Mouse (Mus musculus) neural tube, embryonic 10.5 days (tissue): ENCODE results near the gene Phxr2.
"Not testable (repeated sequence)": the region's sequence is repeated elsewhere in the genome, so short reads cannot be mapped to it uniquely, and the experiment has no call there.

Experiments used
- DNase-seq: peaks from one replicate; pipeline ENCODE4 v3.0.0-alpha.2; 2017; ENCODE audit warnings: low spot score; ENCODE audit errors: extremely low spot score

Phxr2 gene

DNA sequence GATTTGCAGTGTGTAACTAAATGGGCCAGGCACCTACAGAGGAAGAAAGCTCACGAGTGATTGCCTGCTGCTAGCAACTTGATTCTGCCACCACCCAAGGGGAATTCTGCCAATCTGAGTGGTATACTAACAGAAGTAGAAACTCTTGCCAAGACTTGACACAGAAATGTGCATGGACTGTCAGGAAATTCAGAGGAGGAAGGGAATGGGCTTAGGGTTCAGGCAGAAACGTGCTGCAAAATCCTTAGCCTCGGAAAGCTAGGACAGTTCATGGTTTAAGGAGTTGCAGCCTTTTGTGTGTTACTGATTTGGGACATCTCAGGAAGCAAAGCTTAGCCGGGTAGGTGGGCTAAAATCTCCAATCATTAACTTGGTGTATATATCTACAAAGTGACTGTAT is at the start of gene Phxr2:
Gene Phxr2 (minus strand): TSS at position 101 of the 400 bp plus-strand sequence.
- no peak for DNase-seq

DNA sequence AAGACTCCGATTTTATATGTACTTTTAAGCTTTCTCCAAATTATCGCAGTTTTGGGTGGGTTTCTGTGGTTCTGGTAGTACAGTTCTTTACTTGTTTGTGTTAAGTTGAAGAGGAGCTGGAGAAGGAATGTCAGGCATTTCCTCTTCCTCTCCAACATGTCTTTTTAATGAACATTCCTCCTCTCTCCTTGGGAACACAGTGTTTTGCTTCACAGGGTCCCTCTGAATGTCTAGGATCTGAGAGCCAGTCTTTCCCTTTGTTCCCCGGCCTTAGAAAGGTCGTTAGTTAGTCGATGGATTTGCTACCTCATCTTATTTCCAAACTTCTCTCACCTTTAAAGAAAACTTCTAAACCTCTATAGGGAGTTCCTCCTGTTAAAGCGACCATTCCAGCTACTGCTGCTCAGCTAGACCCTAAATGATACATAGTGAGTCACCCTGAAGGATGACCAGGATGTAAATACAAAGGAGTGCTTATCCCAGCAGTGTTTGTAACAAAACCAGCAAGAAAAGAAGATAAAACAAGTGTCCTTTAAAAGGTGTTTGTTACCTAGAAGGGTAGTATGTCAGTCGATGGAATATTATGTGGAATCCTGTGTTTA is 46.9 kb upstream of the Phxr2 start:
- DNase-seq: no peak

DNA sequence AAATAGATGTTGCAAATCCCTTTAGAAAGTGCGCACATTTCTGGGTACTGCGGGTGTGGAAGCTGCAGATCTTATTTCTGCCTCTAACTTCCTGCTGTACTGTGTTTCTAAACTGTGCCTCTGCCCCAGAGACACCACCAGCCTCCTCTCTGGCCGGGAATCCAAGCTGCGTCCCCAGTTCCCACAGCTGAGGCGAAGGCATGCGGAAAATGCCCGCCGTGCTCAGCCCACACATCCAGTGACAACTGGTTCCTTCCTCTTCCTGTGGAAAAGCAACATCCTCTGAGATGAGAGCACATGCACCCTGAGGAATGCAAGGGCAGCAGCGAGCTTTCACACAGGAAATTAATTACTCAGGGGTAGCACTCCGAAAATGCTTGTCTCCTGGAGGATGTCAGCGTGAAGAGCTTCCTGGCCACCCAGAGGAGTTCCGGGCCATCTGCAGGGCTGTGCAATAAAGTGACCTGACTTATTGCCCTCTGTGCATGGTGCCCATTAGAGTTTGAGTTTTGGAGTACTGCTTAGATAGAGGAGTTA is 45.9 kb upstream of the Phxr2 start:
- DNase-seq: peak; percentile 70

DNA sequence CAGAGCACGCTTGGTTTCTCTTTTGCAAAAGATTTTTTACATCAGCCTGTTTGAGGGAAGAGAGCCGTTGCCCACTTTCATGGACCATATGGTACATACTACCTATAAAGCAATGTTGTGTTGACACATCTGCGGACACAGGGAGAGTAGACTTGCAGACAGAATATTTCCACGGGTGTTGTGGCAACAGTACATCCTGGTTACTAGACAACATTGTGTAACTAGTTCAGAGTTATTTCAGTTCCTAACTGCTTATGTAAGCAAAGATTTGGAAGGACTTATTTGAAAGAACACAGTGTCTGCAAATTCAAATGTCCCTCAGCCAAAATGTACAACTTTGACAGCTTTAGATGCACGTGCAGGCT is 43.6 kb upstream of the Phxr2 start:
- DNase-seq: no peak

GRCm38 (mm10) chr10:99168840-99169764 is 43.0 kb upstream of the Phxr2 start:
- no peak for DNase-seq

GRCm38 (mm10) chr10:99168404-99168803 is 42.3 kb upstream of the Phxr2 start:
- no peak for DNase-seq

DNA sequence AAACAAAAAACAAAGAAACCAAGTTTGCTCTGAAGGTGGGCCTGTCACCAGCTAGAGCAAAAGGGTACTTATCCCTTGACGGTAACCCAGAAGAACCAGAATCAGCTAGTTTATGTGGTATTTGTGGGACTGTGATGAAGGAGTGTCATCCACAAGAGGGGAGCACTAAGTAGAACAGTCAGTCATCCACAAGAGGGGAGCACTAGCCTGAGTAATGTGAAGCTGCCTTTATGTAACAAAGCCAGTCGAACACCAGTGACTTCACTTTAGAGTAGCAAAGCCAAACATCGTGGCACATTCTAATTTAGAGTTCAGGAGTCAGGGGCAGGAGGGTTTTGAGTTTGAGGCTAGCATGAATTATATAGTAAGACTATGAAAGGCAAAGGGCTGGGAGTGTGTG is 40.3 kb upstream of the Phxr2 start:
- no peak for DNase-seq

DNA sequence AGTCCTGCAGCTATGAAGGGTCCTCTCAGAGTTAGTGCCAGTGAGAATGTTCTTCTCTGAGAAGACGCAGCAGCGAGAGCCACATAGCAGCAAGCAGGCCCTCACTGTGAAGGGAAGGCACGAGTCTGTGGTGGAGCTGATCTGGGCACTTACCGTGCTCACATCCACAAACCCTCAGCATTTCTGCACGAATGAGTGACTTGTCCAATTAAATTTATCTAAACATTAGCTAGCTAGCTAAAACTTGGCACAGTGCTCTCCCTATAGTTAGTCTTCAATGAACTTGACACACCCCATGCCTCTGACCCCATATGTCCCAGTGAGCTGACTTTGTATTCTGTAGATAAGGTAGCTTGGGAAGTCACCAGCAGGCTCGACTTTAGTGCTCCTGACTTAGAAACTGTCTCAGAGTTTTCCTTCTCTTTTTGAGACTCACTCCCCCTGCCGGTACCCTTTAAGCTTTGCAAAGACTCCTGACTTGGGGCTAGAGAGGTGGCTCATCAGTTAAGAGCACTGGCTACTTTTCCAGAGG is 39.7 kb upstream of the Phxr2 start:
- no peak for DNase-seq

DNA sequence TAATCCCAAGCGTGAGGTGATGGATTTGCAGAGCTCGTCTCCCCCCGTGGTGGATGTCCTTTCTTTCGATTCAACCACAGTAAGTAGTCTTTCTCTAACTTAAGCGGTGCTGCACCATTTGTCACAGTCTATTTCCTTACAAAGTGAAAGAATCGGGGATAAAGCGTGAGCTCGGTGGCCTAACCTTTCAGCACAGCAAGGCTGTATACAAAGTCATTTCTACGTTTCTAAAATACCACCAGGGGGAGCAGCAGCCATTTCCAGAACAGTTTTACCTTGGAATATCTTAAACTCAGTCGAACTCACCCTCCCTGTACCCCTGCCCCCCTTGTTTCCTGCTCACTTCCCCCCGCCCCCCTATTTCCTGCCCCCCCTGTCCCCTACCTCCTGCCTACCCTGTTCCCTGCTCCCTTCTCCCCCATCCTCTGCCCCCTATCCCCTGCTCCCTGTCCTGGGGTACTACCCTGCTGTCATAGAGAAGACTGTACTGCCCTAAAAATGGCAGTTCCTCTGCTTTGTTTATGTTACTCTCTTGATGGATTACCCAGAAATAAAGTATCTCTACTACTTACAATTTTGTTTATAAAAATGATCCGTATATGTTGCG is 38.8 kb upstream of the Phxr2 start:
- DNase-seq: no peak

- no peak for DNase-seq
Measured at GRCm38 (mm10) chr10:99163002-99163401, 36.9 kb upstream of the Phxr2 start.

DNA sequence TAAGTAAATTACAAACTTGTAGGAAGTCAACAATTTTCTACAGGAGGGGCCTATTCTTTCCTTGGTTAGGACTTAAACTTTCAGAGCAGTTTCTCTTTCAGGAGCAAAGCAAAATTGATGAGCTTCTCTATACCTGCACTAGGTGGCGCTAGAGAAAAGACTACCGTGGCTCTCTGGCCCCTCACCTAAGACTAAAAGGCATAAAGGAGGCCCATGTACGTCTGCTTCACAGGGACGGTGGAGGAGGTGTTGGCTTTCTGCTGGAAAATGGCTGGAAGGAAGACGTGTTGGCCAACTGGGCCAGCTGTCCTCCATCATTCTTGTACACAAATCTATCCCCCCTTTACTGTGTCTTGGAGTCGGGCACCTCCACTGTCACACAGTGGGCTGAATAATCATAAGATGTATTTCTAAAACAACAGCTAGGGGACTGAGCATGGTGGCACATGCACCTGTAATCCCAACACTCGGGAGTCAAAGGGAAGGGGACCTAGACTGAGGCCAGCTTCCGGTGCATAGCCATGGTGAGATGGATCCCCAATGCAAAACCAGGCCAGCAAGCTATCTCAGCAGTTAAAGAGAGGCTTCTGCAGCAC is 36.0 kb upstream of the Phxr2 start:
- DNase-seq: no peak

- not testable (repeated sequence) for DNase-seq
Measured at GRCm38 (mm10) chr10:99157697-99158096, 31.6 kb upstream of the Phxr2 start.

GRCm38 (mm10) chr10:99156808-99157207 is 30.7 kb upstream of the Phxr2 start:
- DNase-seq: no peak

GRCm38 (mm10) chr10:99154635-99155034 is 28.5 kb upstream of the Phxr2 start:
- no peak for DNase-seq

GRCm38 (mm10) chr10:99152063-99152462 is 25.9 kb upstream of the Phxr2 start:
- no peak for DNase-seq

DNA sequence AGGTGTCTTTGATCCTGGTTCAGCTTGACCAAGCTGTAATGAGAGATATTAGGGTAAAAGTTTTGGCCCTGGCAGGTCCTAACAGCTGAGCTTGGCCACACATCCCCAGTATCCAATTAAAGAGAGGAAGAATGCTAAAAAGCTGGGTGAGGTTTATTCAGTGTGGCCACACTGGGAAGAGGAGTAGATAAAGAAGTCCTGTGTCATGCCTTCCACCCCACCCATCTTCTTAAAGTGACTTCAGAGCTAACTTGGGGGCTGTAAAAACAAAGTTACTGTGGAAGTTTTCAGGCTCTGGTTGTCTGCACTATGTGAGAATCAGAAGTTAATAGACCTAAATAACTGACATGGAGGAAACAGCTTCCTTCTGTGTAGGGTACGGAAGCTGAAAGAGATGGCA is 25.5 kb upstream of the Phxr2 start:
- no peak for DNase-seq

DNA sequence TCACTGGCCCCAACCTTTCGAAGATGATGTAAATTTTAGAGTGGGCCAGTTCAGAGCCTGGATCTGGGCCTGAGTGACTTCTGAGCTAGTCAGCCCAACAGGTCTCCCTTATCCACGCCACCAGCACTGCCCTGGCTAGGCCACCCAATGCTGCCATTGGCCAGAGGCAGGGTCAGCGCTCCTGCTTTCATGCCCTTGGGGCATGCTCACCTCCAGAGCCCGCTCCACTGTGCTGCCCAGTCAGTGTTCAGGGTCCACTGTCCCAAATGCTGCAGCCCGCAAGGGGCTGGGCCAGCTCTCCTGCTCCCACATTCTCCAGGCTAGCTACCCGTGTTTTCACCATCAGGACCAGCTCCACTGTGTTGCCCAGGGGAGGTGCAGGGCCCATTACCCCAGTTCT is 23.9 kb upstream of the Phxr2 start:
- DNase-seq: no peak

DNA sequence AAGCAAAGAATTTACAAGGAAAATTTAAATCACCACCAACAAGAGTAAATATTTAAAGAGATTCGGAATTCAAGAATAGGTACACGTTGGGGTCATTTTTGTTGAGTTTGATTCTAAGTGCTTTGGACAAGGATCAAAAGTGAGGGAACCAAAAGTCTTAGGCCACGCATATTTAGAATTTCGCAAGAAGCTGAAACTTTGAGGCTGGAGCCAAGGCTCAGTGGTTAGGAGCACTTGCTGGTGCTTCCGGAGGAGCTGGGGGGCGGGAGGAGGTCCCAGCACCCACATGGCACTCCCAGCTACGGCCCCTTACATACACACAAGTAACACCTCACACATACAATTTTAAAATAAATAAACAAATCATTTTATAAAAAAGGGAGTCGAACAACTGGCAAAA is 20.5 kb upstream of the Phxr2 start:
- DNase-seq: no peak

- DNase-seq: no peak
Measured at GRCm38 (mm10) chr10:99145611-99146010, 19.5 kb upstream of the Phxr2 start.

DNA sequence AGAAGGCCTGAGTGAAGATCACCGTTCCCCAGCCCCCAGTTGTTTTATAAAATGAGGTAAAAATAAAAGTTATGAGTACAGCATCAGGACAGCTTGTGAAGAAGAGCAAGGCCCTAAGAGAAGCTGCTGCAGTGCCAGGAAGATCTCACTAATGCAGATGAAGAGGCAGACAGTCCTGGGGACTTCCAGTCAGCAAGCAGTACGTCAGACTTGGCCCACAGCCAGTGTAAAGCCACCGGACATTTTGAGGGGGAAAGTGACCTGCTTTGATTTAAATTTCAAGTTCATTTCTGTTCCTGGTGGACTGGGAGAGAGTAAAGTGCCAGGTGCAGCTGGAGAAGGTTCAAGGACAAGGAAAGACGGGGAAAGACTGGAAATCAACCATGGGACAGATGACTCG is 10.2 kb upstream of the Phxr2 start:
- no peak for DNase-seq

- DNase-seq: no peak
Measured at GRCm38 (mm10) chr10:99133321-99133875, 7.3 kb upstream of the Phxr2 start.
